Mouse (Mus musculus) limb, embryonic 15.5 days (tissue): ENCODE measurements at regions not wholly inside any gene's neighbourhood (a gene's known extent, or its start where the extent isn't known, plus 50 kb on each side); places are given as distances from the start of the nearest gene placed in this dataset.

ENCODE experiments used
- ATAC-seq: fragments of 200-750 bp; cut with Nextera tagmentation; 2 replicates; pipeline ENCODE4 v1.8.0; 2017; ENCODE audit warnings: low read depth, moderate TSS enrichment; ENCODE audit not compliant: insufficient number of reproducible peaks, low FRiP score, low TSS enrichment
- H3K27ac ChIP-seq: fragments of 300-500 bp; sonication (generic); 2 replicates; pipeline ENCODE4 v1.5.1; 2015; ENCODE audit warnings: moderate library complexity, mild to moderate bottlenecking, inconsistent platforms
- H3K27me3 ChIP-seq: fragments of 300-500 bp; sonication (generic); 2 replicates; pipeline ENCODE4 v1.6.1; 2015; ENCODE audit warnings: inconsistent platforms
- H3K36me3 ChIP-seq: fragments of 300-500 bp; sonication (generic); 2 replicates; pipeline ENCODE4 v1.6.1; 2015; ENCODE audit warnings: inconsistent platforms
- H3K4me1 ChIP-seq: fragments of 300-500 bp; sonication (generic); 2 replicates; pipeline ENCODE4 v1.6.1; 2015; ENCODE audit warnings: inconsistent platforms
- H3K4me2 ChIP-seq: fragments of 300-500 bp; sonication (generic); 2 replicates; pipeline ENCODE4 v1.6.1; 2015; ENCODE audit warnings: mild to moderate bottlenecking, inconsistent platforms
- H3K4me3 ChIP-seq: fragments of 300-500 bp; sonication (generic); 2 replicates; pipeline ENCODE4 v1.5.1; 2015; ENCODE audit warnings: mild to moderate bottlenecking, inconsistent platforms
- H3K9ac ChIP-seq: fragments of 300-500 bp; sonication (generic); 2 replicates; pipeline ENCODE4 v1.6.1; 2015; ENCODE audit warnings: inconsistent platforms
- H3K9me3 ChIP-seq: fragments of 300-500 bp; sonication (generic); 2 replicates; pipeline ENCODE4 v1.6.1; 2016; ENCODE audit warnings: inconsistent platforms
- WGBS: fragments of 180-500 bp; shearing (Covaris S2); methylation state at CpG from one replicate; pipeline ENCODE4 v1.1.7; 2015; 5-methylcytosine and 5-hydroxymethylcytosine counted together

- ATAC-seq = no peak
- H3K4me3 ChIP-seq = no peak overlapping the region
These were observed 246.1 kb downstream of the Tmem38b start for GRCm38 (mm10) chr4:54071951-54072350.

GRCm38 (mm10) chr4:54072482-54072881 is 246.6 kb downstream of the Tmem38b start:
- Histone ChIP-seq H3K4me3 (no peak overlapping the region), H3K27me3 (no peaks in the 10 kb centered on the region), H3K9me3 (no peaks in the 10 kb centered on the region), H3K4me1 (0 out of 2 replicates have a peak, but pooled peaks cover 2% of the 10 kb centered on the region), H3K27ac (no peak overlapping the region), H3K36me3 (no peaks in the 10 kb centered on the region), H3K9ac (no peak overlapping the region), H3K4me2 (no peak overlapping the region)
- 56% methylated on average over 3 of the region's 3 CpGs for WGBS
- no peak for ATAC-seq

More at GRCm38 (mm10) chr4:54071951-54072350, 246.1 kb downstream of the Tmem38b start:
- Histone ChIP-seq H3K27ac (no peak overlapping the region), H3K4me2 (no peak overlapping the region), H3K27me3 (no peaks in the 10 kb centered on the region), H3K9ac (no peak overlapping the region), H3K36me3 (no peaks in the 10 kb centered on the region), H3K4me1 (0 out of 2 replicates have a peak, but pooled peaks cover 2% of the 10 kb centered on the region), H3K9me3 (no peaks in the 10 kb centered on the region)
- 39% methylated on average over 4 of the region's 4 CpGs for WGBS

- 45% methylated on average over 10 of the region's 10 CpGs for WGBS
- ATAC-seq = no peak
- Histone ChIP-seq H3K36me3 (no peaks in the 10 kb centered on the region), H3K9ac (no peak overlapping the region), H3K27me3 (no peaks in the 10 kb centered on the region), H3K9me3 (no peaks in the 10 kb centered on the region), H3K4me2 (no peak overlapping the region), H3K27ac (no peak overlapping the region), H3K4me1 (0 out of 2 replicates have a peak, but pooled peaks cover 2% of the 10 kb centered on the region), H3K4me3 (no peak overlapping the region)
These were observed 247.1 kb downstream of the Tmem38b start for GRCm38 (mm10) chr4:54072932-54073331.

- no peaks in the 10 kb centered on the region for H3K36me3 ChIP-seq
These were observed 247.6 kb downstream of the Tmem38b start for GRCm38 (mm10) chr4:54073483-54073882.

GRCm38 (mm10) chr4:54074226-54074625 is 248.4 kb downstream of the Tmem38b start:
- no peaks in the 10 kb centered on the region for H3K27me3 ChIP-seq
- no peak overlapping the region for H3K4me2 ChIP-seq
- ATAC-seq = no peak
- H3K4me3 ChIP-seq = no peak overlapping the region
- H3K9me3 ChIP-seq = no peaks in the 10 kb centered on the region
- 0 out of 2 replicates have a peak, but pooled peaks cover 2% of the 10 kb centered on the region for H3K4me1 ChIP-seq
- H3K9ac ChIP-seq = no peak overlapping the region
- H3K27ac ChIP-seq = no peak overlapping the region
- 41% methylated on average over 5 of the region's 5 CpGs for WGBS
- no peaks in the 10 kb centered on the region for H3K36me3 ChIP-seq

More at GRCm38 (mm10) chr4:54073483-54073882, 247.6 kb downstream of the Tmem38b start:
- H3K27me3 ChIP-seq = no peaks in the 10 kb centered on the region
- no peak for ATAC-seq
- H3K27ac ChIP-seq = no peak overlapping the region
- WGBS = 68% methylated on average over 7 of the region's 7 CpGs
- H3K9ac ChIP-seq = no peak overlapping the region
- no peak overlapping the region for H3K4me2 ChIP-seq
- no peaks in the 10 kb centered on the region for H3K9me3 ChIP-seq
- H3K4me1 ChIP-seq = 0 out of 2 replicates have a peak, but pooled peaks cover 2% of the 10 kb centered on the region
- H3K4me3 ChIP-seq = no peak overlapping the region

- no peak overlapping the region for H3K27ac ChIP-seq
- H3K4me3 ChIP-seq = no peak overlapping the region
- H3K27me3 ChIP-seq = no peaks in the 10 kb centered on the region
- H3K9me3 ChIP-seq = no peaks in the 10 kb centered on the region
- H3K36me3 ChIP-seq = no peaks in the 10 kb centered on the region
- H3K9ac ChIP-seq = no peak overlapping the region
- no peak for ATAC-seq
- no peak overlapping the region for H3K4me2 ChIP-seq
- no peaks in the 10 kb centered on the region for H3K4me1 ChIP-seq
- 72% methylated on average over 9 of the region's 9 CpGs for WGBS
These were observed 254.7 kb downstream of the Tmem38b start for GRCm38 (mm10) chr4:54080526-54080925.

GRCm38 (mm10) chr4:54081411-54081810 is 255.6 kb downstream of the Tmem38b start:
- no peak for ATAC-seq
- WGBS = 81% methylated on average over 5 of the region's 5 CpGs
- Histone ChIP-seq H3K36me3 (no peaks in the 10 kb centered on the region), H3K4me1 (no peaks in the 10 kb centered on the region), H3K4me2 (no peak overlapping the region), H3K27ac (no peak overlapping the region), H3K9ac (no peak overlapping the region), H3K9me3 (no peaks in the 10 kb centered on the region), H3K4me3 (no peak overlapping the region), H3K27me3 (no peaks in the 10 kb centered on the region)

- Histone ChIP-seq H3K4me2 (no peak overlapping the region), H3K27me3 (no peaks in the 10 kb centered on the region), H3K4me1 (no peaks in the 10 kb centered on the region), H3K9me3 (no peaks in the 10 kb centered on the region), H3K9ac (no peak overlapping the region), H3K4me3 (no peak overlapping the region), H3K36me3 (no peaks in the 10 kb centered on the region), H3K27ac (no peak overlapping the region)
- ATAC-seq = no peak
- 81% methylated on average over 6 of the region's 6 CpGs for WGBS
These were observed 258.9 kb downstream of the Tmem38b start for GRCm38 (mm10) chr4:54084747-54085146.

GRCm38 (mm10) chr4:54094285-54094997 is 268.6 kb downstream of the Tmem38b start:
- no peak overlapping the region for H3K27ac ChIP-seq

GRCm38 (mm10) chr4:54095200-54095930 is 269.5 kb downstream of the Tmem38b start:
- no peak overlapping the region for H3K4me2 ChIP-seq
- no peaks in the 10 kb centered on the region for H3K9me3 ChIP-seq
- H3K27me3 ChIP-seq = no peaks in the 10 kb centered on the region
- H3K36me3 ChIP-seq = no peaks in the 10 kb centered on the region
- no peak for ATAC-seq
- 20% methylated on average over 4 of the region's 4 CpGs for WGBS
- no peak overlapping the region for H3K9ac ChIP-seq
- H3K27ac ChIP-seq = no peak overlapping the region
- H3K4me3 ChIP-seq = no peak overlapping the region
- H3K4me1 ChIP-seq = 0 out of 2 replicates have a peak, but pooled peaks cover 3% of the 10 kb centered on the region

More at GRCm38 (mm10) chr4:54094285-54094997, 268.6 kb downstream of the Tmem38b start:
- H3K36me3 ChIP-seq = no peaks in the 10 kb centered on the region
- WGBS = 62% methylated on average over 7 of the region's 7 CpGs
- no peaks in the 10 kb centered on the region for H3K27me3 ChIP-seq
- no peak overlapping the region for H3K4me2 ChIP-seq
- ATAC-seq = no peak
- no peak overlapping the region for H3K9ac ChIP-seq
- 0 out of 2 replicates have a peak, but pooled peaks cover 3% of the 10 kb centered on the region for H3K4me1 ChIP-seq
- no peaks in the 10 kb centered on the region for H3K9me3 ChIP-seq
- H3K4me3 ChIP-seq = no peak overlapping the region

GRCm38 (mm10) chr4:54097543-54097942 is 271.7 kb downstream of the Tmem38b start:
- Histone ChIP-seq H3K4me1 (0 out of 2 replicates have a peak, but pooled peaks cover 3% of the 10 kb centered on the region), H3K27ac (no peak overlapping the region), H3K27me3 (no peaks in the 10 kb centered on the region), H3K36me3 (no peaks in the 10 kb centered on the region), H3K4me3 (no peak overlapping the region), H3K9me3 (no peaks in the 10 kb centered on the region), H3K4me2 (no peak overlapping the region), H3K9ac (no peak overlapping the region)
- WGBS = 77% methylated on average over 2 of the region's 2 CpGs
- no peak for ATAC-seq

- Histone ChIP-seq H3K36me3 (no peaks in the 10 kb centered on the region), H3K4me3 (no peak overlapping the region), H3K4me2 (no peak overlapping the region), H3K4me1 (0 out of 2 replicates have a peak, but pooled peaks cover under 1% of the 10 kb centered on the region), H3K9me3 (no peaks in the 10 kb centered on the region), H3K27ac (no peak overlapping the region), H3K9ac (no peak overlapping the region), H3K27me3 (no peaks in the 10 kb centered on the region)
- no peak for ATAC-seq
These were observed 274.4 kb downstream of the Tmem38b start for GRCm38 (mm10) chr4:54100282-54100681.
